Mouse (Mus musculus): ENCODE measurements at regions not wholly inside any gene's neighbourhood (a gene's known extent, or its start where the extent isn't known, plus 50 kb on each side); places are given as distances from the start of the nearest gene placed in this dataset.

- DNase-seq (ENCODE audit: low read depth) = no peak
These were observed 172.4 kb upstream of the Mki67 start for GRCm38 (mm10) chr7:135888598-135888997.

- DNase-seq (ENCODE audit: low read depth) = no peak
These were observed 173.0 kb upstream of the Mki67 start for GRCm38 (mm10) chr7:135889016-135889726.

- no peak for DNase-seq (ENCODE audit: low read depth)
These were observed 182.7 kb upstream of the Mki67 start for GRCm38 (mm10) chr7:135898876-135899275.

GRCm38 (mm10) chr7:135899765-135900164 is 183.6 kb upstream of the Mki67 start:
- no peak for DNase-seq (ENCODE audit: low read depth)

- no peak for DNase-seq (ENCODE audit: low read depth)
These were observed 184.7 kb upstream of the Mki67 start for GRCm38 (mm10) chr7:135900861-135901321.

- DNase-seq (ENCODE audit: low read depth) = no peak
These were observed 186.2 kb upstream of the Mki67 start for GRCm38 (mm10) chr7:135902106-135903055.

GRCm38 (mm10) chr7:135911376-135911775 is 195.2 kb upstream of the Mki67 start:
- DNase-seq (ENCODE audit: low read depth) = no peak

GRCm38 (mm10) chr7:135913923-135914634 is 197.9 kb upstream of the Mki67 start:
- DNase-seq (ENCODE audit: low read depth) = no peak

GRCm38 (mm10) chr7:135923876-135924275 is 207.7 kb upstream of the Mki67 start:
- DNase-seq (ENCODE audit: low read depth) = no peak

GRCm38 (mm10) chr7:135924641-135925040 is 208.5 kb upstream of the Mki67 start:
- DNase-seq (ENCODE audit: low read depth) = no peak

- no peak for DNase-seq (ENCODE audit: low read depth)
These were observed 213.9 kb upstream of the Mki67 start for GRCm38 (mm10) chr7:135930091-135930490.

GRCm38 (mm10) chr7:135932595-135933175 is 216.5 kb upstream of the Mki67 start:
- no peak for DNase-seq (ENCODE audit: low read depth)

GRCm38 (mm10) chr7:135935180-135935579 is 219.0 kb upstream of the Mki67 start:
- DNase-seq (ENCODE audit: low read depth) = no peak

- no peak for DNase-seq (ENCODE audit: low read depth)
These were observed 221.3 kb upstream of the Mki67 start for GRCm38 (mm10) chr7:135937465-135937864.

- no peak for DNase-seq (ENCODE audit: low read depth)
These were observed 223.2 kb upstream of the Mki67 start for GRCm38 (mm10) chr7:135939341-135939740.

- no peak for DNase-seq (ENCODE audit: low read depth)
These were observed 226.7 kb upstream of the Mki67 start for GRCm38 (mm10) chr7:135942826-135943225.

GRCm38 (mm10) chr7:135946071-135946646 is 230.0 kb upstream of the Mki67 start:
- DNase-seq (ENCODE audit: low read depth) = no peak

GRCm38 (mm10) chr7:135961026-135961425 is 244.9 kb upstream of the Mki67 start:
- no peak for DNase-seq (ENCODE audit: low read depth)

GRCm38 (mm10) chr7:135965528-135965927 is 249.4 kb upstream of the Mki67 start:
- DNase-seq (ENCODE audit: low read depth) = no peak

- DNase-seq (ENCODE audit: low read depth) = no peak
These were observed 250.1 kb upstream of the Mki67 start for GRCm38 (mm10) chr7:135966231-135966630.

GRCm38 (mm10) chr7:135968638-135969037 is 252.5 kb upstream of the Mki67 start:
- no peak for DNase-seq (ENCODE audit: low read depth)

- DNase-seq (ENCODE audit: low read depth) = no peak
These were observed 269.9 kb upstream of the Mki67 start for GRCm38 (mm10) chr7:135986021-135986420.

Measured in c-Kit-positive CD71-positive TER-119-negative erythroid progenitor cells, embryonic 14.5 days (primary cell).